Mouse (Mus musculus) intestine, embryonic 16.5 days (tissue): ENCODE measurements around the gene Xirp1. TPM values are rescaled to one million over a fixed set of nuclear protein-coding genes. Genes with fewer than 3 reads are reported as not detected.

ENCODE experiments used
- ATAC-seq: fragments of 200-750 bp; cut with Nextera tagmentation; 2 replicates; pipeline ENCODE4 v1.8.0; 2017; ENCODE audit warnings: moderate TSS enrichment, moderate library complexity
- H3K27ac ChIP-seq: fragments of 300-500 bp; sonication (generic); 2 replicates; pipeline ENCODE4 v1.5.1; 2014; ENCODE audit warnings: mild to moderate bottlenecking, low read length
- H3K27me3 ChIP-seq: fragments of 300-500 bp; sonication (generic); replicated peaks from 2 replicates; pipeline ENCODE4 v1.6.1; 2014; ENCODE audit warnings: low read length, control low read depth, mixed read lengths; ENCODE audit not compliant: control insufficient read depth, insufficient read depth
- H3K36me3 ChIP-seq: fragments of 300-500 bp; sonication (generic); 2 replicates; pipeline ENCODE4 v1.6.1; 2014; ENCODE audit warnings: low read length, control low read depth; ENCODE audit not compliant: control insufficient read depth, insufficient read depth
- H3K4me1 ChIP-seq: fragments of 300-500 bp; sonication (generic); 2 replicates; pipeline ENCODE4 v1.6.1; 2014; ENCODE audit warnings: low read length, control low read depth, mixed read lengths; ENCODE audit not compliant: control insufficient read depth, insufficient read depth
- H3K4me2 ChIP-seq: fragments of 300-500 bp; sonication (generic); 2 replicates; pipeline ENCODE4 v1.6.1; 2014; ENCODE audit warnings: low read depth, low read length, control low read depth
- H3K4me3 ChIP-seq: fragments of 300-500 bp; sonication (generic); 2 replicates; pipeline ENCODE4 v1.5.1; 2014; ENCODE audit warnings: mild to moderate bottlenecking, low read length
- H3K9ac ChIP-seq: fragments of 300-500 bp; sonication (generic); 2 replicates; pipeline ENCODE4 v1.6.1; 2014; ENCODE audit warnings: low read depth, low read length
- H3K9me3 ChIP-seq: fragments of 300-500 bp; sonication (generic); 2 replicates; pipeline ENCODE4 v1.6.1; 2016; ENCODE audit warnings: low read length, control low read depth; ENCODE audit not compliant: control insufficient read depth
- WGBS: fragments of 180-500 bp; shearing (Covaris S2); extraction: QIAGEN DNeasy Blood & Tissue Kit; methylation state at CpG from one replicate; pipeline ENCODE4 v1.1.7; 2014; 5-methylcytosine and 5-hydroxymethylcytosine counted together
- polyA plus RNA-seq: library from polyadenylated mRNA; unstranded; fragments of >200 nt; fragmentation: Nextera tagmentation; extraction: Ambion mirVana; gene quantifications from 2 replicates; pipeline ENCODE4 v1.2.1, GENCODE M21; 2015

Xirp1 gene
- polyA plus RNA-seq, result 0.06 and 0.07 TPM in 2 replicates

GRCm38 (mm10) chr9:120023086-120023811 lies at the start of gene Xirp1:
Gene Xirp1 (minus strand): TSS chr9:120023598.
- H3K27me3 ChIP-seq, result no peaks in the 10 kb centered on the region
- no peaks in the 10 kb centered on the region for H3K9me3 ChIP-seq
- H3K9ac ChIP-seq, result no peak within 1 kb of the TSS
- H3K27ac ChIP-seq, result no peak within 1 kb of the TSS
- no peak within 1 kb of the TSS for H3K4me2 ChIP-seq
- no peak for ATAC-seq
- WGBS, result 85% methylated on average over 18 of the region's 18 CpGs
- no peak within 1 kb of the TSS for H3K4me3 ChIP-seq
- H3K4me1 ChIP-seq, result peaks cover 17% of the 10 kb centered on the region
- no peaks in the 10 kb centered on the region for H3K36me3 ChIP-seq

- WGBS, result 10% methylated on average over 3 of the region's 3 CpGs
- peak; percentile 65 for ATAC-seq
- H3K4me1 ChIP-seq, result no peaks in the 10 kb centered on the region
- H3K4me3 ChIP-seq, result no peak overlapping the region
- no peak overlapping the region for H3K9ac ChIP-seq
- no peaks in the 10 kb centered on the region for H3K27me3 ChIP-seq
- no peak overlapping the region for H3K4me2 ChIP-seq
- H3K36me3 ChIP-seq, result no peaks in the 10 kb centered on the region
- no peaks in the 10 kb centered on the region for H3K9me3 ChIP-seq
- H3K27ac ChIP-seq, result no peak overlapping the region
Observed at GRCm38 (mm10) chr9:120073169-120073568, 49.8 kb upstream of the Xirp1 start.

- Histone ChIP-seq H3K4me3 (no peak overlapping the region), H3K9me3 (no peaks in the 10 kb centered on the region), H3K27me3 (no peaks in the 10 kb centered on the region), H3K36me3 (no peaks in the 10 kb centered on the region), H3K27ac (no peak overlapping the region), H3K4me2 (no peak overlapping the region), H3K4me1 (no peaks in the 10 kb centered on the region), H3K9ac (no peak overlapping the region)
- no peak for ATAC-seq
- WGBS, result 63% methylated on average over 2 of the region's 2 CpGs
Observed at GRCm38 (mm10) chr9:120071251-120071650, 47.9 kb upstream of the Xirp1 start.

GRCm38 (mm10) chr9:120069779-120070178 lies 46.4 kb upstream of the Xirp1 start, which contains the start of gene Cx3cr1:
Gene Cx3cr1 (minus strand): TSS chr9:120069879.
- H3K27ac ChIP-seq, result no peak within 1 kb of the TSS
- H3K27me3 ChIP-seq, result no peaks in the 10 kb centered on the region
- no peak within 1 kb of the TSS for H3K9ac ChIP-seq
- H3K4me1 ChIP-seq, result no peaks in the 10 kb centered on the region
- 86% methylated on average over 11 of the region's 11 CpGs for WGBS
- no peak within 1 kb of the TSS for H3K4me3 ChIP-seq
- H3K9me3 ChIP-seq, result no peaks in the 10 kb centered on the region
- no peak within 1 kb of the TSS for H3K4me2 ChIP-seq
- no peak for ATAC-seq
- H3K36me3 ChIP-seq, result no peaks in the 10 kb centered on the region

DNA sequence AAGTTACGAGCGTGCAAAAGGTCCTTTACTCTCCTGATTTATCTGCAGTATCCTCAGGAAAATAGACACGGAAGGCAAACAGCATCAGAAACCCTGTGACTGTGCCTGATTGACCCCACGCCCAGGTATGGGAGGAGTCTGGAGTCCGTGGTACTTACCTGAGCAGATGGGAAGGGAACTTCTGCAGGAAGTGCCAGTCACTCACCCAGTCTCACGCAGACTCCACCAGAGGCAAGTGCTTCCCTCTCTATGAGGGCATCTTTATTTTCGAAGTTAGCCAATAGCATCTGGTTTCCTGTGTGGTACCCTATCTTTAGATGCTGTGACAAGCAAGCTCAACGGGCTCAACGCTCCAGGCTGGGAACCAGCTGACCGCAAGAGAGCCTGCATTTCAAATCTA lies 44.6 kb upstream of the Xirp1 start:
- Histone ChIP-seq H3K27me3 (no peaks in the 10 kb centered on the region), H3K4me3 (no peak overlapping the region; the same call in 1 of the 2 replicates), H3K4me1 (no peaks in the 10 kb centered on the region), H3K27ac (0 out of 2 replicates have a peak overlapping the region, but pooled peaks have one; percentile 9), H3K4me2 (no peak overlapping the region), H3K9me3 (no peaks in the 10 kb centered on the region), H3K9ac (no peak overlapping the region), H3K36me3 (no peaks in the 10 kb centered on the region)
- ATAC-seq, result peak; percentile 85
- 46% methylated on average over 10 of the region's 10 CpGs for WGBS

DNA sequence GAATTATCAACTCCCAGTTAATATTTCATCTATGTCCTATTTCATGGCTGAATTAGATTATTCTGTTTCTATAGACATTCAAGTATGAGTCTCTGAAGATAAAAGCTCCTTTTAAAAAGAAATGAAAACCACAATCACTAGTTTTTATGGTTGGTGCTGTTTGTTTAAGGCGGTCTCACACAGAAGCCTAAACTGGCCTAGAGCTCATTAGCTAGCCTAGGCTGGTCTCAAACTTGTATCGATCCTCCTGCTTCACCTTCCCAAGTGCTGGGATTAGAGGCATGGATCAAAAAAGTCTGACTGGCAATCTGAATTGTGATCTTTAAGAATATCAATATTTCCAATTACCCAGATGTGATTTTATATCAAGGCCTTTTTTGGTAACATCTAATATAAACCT lies 44.2 kb upstream of the Xirp1 start:
- ATAC-seq, result peak; percentile 67; the same call in 1 of the 2 replicates
- WGBS, result 60% methylated on average over 2 of the region's 2 CpGs

DNA sequence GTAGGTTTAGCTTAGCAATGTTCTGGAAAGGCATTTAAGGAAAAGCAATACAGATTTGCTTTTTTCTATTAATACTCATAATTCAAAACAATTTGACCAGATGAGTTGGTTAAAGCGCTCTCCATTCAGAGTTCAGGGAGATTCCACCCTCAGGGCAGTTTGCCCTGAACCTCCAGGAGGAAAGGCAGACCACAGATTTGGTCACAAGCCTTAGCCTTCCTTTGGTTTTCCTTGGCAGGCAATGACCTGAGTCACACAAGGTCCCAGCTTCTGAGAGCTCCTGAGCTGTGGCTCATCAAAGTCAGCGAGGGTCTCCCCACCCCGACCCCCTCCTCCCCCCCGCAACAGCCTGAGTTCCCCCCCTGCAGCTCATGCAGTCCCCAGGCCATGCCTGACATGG lies 40.9 kb upstream of the Xirp1 start:
- Histone ChIP-seq H3K27ac (no peak overlapping the region), H3K4me1 (no peaks in the 10 kb centered on the region), H3K9ac (no peak overlapping the region), H3K27me3 (no peaks in the 10 kb centered on the region), H3K4me3 (no peak overlapping the region), H3K9me3 (no peaks in the 10 kb centered on the region), H3K36me3 (no peaks in the 10 kb centered on the region), H3K4me2 (no peak overlapping the region)
- WGBS, result 79% methylated on average over 4 of the region's 4 CpGs
- ATAC-seq, result no peak

More for the DNA sequence above, 44.2 kb upstream of the Xirp1 start:
- Histone ChIP-seq H3K27ac (no peak overlapping the region), H3K9ac (no peak overlapping the region), H3K4me2 (no peak overlapping the region), H3K27me3 (no peaks in the 10 kb centered on the region), H3K4me3 (no peak overlapping the region), H3K9me3 (no peaks in the 10 kb centered on the region), H3K36me3 (no peaks in the 10 kb centered on the region), H3K4me1 (no peaks in the 10 kb centered on the region)

GRCm38 (mm10) chr9:120058730-120059129 lies 35.3 kb upstream of the Xirp1 start:
- Histone ChIP-seq H3K9me3 (no peaks in the 10 kb centered on the region), H3K27ac (no peak overlapping the region), H3K36me3 (no peaks in the 10 kb centered on the region), H3K9ac (no peak overlapping the region), H3K27me3 (no peaks in the 10 kb centered on the region), H3K4me2 (no peak overlapping the region), H3K4me3 (no peak overlapping the region), H3K4me1 (no peaks in the 10 kb centered on the region)
- WGBS, result 76% methylated on average over 3 of the region's 3 CpGs
- ATAC-seq, result no peak

DNA sequence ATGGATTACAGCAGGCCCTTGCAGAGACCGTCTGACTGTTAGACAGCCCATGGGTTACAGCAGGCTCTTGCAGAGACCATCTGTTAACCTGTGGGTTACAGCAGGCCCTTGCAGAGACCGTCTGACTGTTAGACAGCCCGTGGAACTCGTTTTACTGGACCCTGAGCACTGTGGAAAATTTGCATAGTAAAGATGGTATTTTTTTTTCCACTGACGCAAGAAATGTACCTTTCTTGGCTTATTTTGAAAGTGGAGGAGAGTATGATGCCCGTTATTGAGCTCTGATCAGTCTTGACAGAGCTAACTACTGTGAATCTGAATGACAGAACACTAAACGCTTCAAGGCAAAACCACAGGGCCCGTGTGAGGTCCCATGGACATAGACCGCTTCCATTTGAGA lies 32.8 kb upstream of the Xirp1 start:
- Histone ChIP-seq H3K9me3 (no peaks in the 10 kb centered on the region), H3K36me3 (no peaks in the 10 kb centered on the region), H3K4me1 (no peaks in the 10 kb centered on the region), H3K4me2 (no peak overlapping the region), H3K4me3 (no peak overlapping the region), H3K27ac (no peak overlapping the region), H3K9ac (no peak overlapping the region), H3K27me3 (no peaks in the 10 kb centered on the region)
- WGBS, result 79% methylated on average over 9 of the region's 9 CpGs
- ATAC-seq, result no peak
